Mouse (Mus musculus) retina, postnatal 7 days (tissue): Measurements from ENCODE around the gene Eci1.
"Not testable (repeated sequence)": the region's sequence is repeated elsewhere in the genome, so short reads cannot be mapped to it uniquely, and the experiment has no call there.

ENCODE experiments used
- DNase-seq: peaks from one replicate; pipeline ENCODE4 v3.0.0-alpha.2; 2012; ENCODE audit warnings: low read depth, low spot score

Gene Eci1

GRCm38 (mm10) chr17:24440377-24440776 lies 13.9 kb downstream of the Eci1 start:
- no peak for DNase-seq

GRCm38 (mm10) chr17:24441148-24441547 lies 14.7 kb downstream of the Eci1 start:
- no peak for DNase-seq

GRCm38 (mm10) chr17:24442107-24442506 lies 15.7 kb downstream of the Eci1 start:
- DNase-seq, result no peak

- no peak for DNase-seq
These were observed 16.3 kb downstream of the Eci1 start, which contains the start of gene Dnase1l2 for GRCm38 (mm10) chr17:24442632-24443155. TSS of gene Dnase1l2 (minus strand) at chr17:24443105.

DNA sequence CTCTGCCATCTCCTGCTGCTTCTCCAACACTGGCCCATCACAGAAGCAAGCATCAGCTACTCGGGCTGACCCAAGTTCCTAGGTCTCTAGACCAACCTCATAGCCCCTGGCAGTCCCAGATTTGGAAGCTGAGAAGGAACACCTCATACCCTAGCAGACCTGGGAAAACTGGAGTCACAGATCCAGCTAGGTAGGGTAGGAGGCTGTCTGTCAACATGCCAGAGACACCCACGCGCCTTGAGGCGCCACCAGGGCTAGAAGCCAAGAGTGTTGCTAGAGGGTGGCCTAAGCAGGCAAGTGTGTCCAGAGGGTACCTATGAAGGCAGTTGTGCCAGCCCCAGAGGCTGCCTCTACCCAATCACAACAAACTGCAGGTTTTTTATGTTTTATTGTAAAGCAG lies 17.0 kb downstream of the Eci1 start:
- no peak for DNase-seq

GRCm38 (mm10) chr17:24446590-24446989 lies 20.1 kb downstream of the Eci1 start:
- no peak for DNase-seq

DNA sequence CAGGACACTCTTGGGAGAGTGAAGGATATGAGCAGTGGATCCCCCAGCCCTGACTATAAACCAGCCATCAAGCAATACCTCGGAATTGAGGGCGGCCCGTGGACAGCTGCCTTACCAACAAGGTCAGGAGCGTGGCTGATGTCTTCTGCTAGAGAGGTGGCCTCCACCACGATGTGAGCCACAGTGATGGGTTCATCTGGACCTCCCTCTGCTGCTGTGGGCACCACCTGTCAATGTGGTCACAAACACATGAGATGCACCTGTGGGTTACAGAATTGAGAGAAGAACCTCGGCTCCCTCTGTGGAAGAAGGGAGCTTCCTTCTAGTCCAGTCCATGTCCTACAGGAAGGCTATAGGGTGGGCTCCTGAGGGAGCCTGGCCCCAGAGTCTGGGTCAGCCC lies 23.1 kb downstream of the Eci1 start:
- DNase-seq, result no peak

- DNase-seq, result no peak
These were observed 24.8 kb downstream of the Eci1 start for GRCm38 (mm10) chr17:24451220-24451619.

GRCm38 (mm10) chr17:24453372-24453771 lies 26.9 kb downstream of the Eci1 start:
- no peak for DNase-seq

- DNase-seq, result no peak
These were observed 27.8 kb downstream of the Eci1 start for GRCm38 (mm10) chr17:24454218-24454755.

DNA sequence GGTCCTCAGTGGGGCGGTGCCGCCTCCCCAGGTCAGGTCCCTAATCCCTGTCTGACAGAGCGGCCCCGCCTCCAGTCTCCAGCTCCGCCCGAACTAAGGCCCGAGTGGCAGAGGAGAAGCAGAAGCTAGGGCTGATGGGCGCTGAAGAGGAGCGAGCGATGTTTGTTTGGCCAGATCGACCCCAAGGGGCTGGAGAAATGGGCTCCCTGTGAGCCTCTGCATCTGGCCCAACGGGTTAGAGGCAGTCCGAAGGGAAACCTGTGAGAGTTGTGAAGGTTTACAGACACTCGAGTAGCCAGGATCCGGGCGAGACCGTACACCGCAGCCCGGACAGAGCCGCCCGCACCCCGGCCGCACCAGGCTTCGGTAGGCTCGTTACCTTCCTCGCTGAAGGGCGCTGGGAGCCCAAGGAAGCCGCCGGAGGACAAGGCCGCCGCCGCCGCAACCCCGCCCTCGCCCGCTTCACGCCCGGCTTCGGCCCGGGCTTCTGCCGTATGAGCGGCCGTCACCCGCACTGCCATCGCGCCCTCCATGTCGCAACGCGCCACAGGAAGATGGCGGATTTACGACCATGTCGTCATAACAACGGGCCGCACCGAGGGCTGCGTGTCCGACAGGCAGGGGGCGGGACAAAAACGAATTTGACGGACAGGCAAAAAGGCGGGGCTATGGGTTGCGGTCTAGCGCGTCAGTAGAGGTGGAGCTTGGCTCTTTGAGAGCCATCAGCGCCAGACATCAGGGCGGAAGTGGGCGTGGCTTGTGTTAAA lies 28.5 kb downstream of the Eci1 start:
- DNase-seq, result peak; percentile 98

DNA sequence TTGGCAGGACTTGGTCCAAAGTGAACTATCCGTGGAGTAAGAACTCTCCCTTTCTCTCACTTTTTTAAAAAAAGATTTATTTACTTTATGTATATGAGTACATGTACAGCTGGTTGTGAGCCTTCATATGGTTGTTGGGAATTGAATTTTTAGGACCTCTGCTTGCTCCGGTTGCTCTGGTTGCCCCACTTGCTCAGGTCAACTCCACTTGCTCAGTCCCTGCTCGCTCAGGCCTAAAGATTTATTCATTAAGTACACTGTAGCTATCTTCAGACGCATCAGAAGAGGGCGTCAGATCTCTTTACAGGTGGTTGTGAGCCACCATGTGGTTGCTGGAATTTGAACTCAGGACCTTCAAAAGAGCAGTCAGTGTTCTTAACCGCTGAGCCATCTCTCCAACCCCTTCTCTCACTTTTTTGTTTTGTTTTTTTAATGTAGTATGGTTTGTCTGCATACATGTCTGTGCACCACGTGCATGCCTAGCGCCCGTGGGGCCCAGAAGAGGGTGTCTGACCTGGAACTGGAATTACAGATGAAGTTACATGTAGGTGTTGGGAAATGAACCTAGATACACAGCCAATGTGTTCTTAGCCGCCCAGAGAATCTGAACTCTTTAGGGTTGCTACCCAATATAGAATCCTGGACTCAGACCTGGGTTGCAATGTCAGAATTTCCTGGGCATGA lies 29.2 kb downstream of the Eci1 start:
- DNase-seq, result not testable (repeated sequence)

DNA sequence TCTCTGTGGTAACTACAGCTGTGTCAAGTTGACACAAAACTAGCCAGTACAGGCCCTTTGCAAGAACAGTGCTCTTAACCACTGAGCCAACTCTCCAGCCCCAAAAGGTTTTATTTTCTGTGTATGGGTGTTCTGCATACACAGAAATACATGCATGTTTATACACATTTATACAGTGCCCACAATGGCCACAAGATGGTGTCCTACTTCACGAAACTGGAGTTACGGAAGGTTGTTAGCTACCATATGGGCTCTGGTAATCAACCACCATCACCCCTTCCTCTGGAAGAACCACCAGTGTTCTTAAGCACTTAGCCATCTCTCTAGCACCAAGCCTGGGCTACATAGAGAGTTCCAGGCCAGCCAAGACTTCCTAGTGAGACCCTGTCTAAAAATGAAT lies 35.1 kb downstream of the Eci1 start:
- no peak for DNase-seq

DNA sequence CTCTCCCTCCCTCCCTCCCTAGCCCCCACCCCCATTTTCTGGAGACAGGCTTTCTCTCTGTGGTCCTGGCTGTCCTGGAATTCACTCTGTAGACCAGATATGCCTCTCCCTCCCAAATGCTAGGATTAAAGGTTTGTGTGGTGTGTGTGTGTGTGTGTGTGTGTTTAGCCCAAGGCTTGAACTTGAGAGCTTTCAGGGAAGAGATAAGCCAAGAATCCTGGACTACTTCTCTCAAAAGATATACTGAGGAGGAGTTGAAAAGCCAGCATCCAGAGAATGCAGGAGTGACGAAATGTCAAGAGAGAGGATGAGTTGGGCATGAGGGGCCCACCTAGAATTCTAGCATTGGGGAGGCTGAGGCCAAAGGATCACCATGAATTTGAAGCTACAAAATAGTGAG lies 36.5 kb downstream of the Eci1 start:
- no peak for DNase-seq

DNA sequence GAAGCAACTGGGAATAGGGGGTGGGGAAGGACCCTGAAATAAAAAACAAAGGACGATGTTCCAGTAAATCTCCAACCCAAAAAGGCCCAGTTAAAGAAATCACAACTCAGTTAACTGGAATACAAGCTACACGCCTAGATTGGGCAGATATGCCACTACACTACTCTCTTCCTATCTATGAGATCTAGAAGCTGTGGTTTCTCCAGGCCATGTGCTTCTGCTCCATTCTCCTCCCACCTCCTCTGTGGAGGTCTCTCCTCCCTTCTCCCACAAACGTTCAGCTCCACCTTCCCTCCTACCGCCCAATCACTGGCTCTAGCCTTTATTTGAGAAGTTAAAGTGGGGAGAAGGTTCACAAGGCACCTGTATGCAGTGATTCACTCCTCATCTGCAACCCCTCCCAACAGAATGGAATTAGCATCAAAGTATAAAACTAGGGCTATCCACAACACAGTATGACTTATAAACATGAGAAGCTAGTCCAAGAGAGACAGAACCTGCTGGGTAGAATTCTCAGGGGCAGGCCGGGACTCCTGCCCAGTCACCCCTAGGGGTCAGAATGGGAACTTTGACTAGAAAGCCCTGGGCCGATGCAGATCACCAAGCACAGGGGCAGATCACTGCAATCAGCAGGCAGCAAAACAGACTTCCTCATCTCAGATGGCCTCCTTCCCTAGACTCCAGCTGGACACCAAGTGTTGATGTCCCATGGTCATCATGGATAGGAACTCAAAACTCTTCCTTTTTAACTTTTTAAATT lies 37.1 kb downstream of the Eci1 start:
- no peak for DNase-seq

- no peak for DNase-seq
These were observed 42.3 kb downstream of the Eci1 start for GRCm38 (mm10) chr17:24468636-24469246.

GRCm38 (mm10) chr17:24469336-24469909 lies 43.0 kb downstream of the Eci1 start:
- no peak for DNase-seq

- DNase-seq, result peak; percentile 100
These were observed 43.6 kb downstream of the Eci1 start, which contains the start of the genes E4f1 and Pgp for GRCm38 (mm10) chr17:24469910-24470602. TSS of gene E4f1 (minus strand) at chr17:24470313. TSS of gene Pgp (plus strand) at chr17:24470392.

DNA sequence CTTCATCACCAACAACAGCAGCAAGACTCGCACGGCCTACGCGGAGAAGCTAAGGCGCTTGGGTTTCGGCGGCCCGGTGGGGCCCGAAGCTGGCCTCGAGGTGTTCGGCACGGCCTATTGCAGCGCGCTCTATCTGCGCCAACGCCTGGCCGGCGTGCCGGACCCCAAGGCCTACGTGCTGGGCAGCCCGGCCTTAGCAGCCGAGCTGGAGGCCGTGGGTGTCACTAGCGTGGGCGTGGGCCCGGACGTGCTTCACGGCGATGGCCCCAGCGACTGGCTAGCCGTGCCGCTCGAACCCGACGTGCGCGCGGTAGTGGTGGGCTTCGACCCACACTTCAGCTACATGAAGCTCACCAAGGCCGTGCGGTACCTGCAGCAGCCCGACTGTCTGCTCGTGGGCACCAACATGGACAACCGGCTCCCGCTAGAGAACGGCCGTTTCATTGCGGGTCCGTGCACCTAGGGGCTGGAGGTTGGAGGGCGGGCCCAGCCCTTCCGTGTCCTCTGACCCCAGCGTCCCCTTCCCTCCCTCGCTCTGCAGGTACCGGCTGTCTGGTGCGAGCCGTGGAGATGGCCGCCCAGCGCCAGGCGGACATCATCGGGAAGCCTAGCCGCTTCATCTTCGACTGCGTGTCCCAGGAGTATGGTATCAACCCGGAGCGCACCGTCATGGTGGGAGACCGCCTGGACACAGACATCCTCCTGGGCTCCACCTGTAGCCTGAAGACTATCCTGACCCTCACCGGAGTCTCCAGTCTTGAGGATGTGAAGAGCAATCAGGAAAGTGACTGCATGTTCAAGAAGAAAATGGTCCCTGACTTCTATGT lies 44.5 kb downstream of the Eci1 start:
- DNase-seq, result no peak
